ENCODE assay signal across 17 mouse cellular contexts in genomic region chr14:7243498-7243897, GRCm38 (mm10). TPM values are rescaled to one million over a fixed set of nuclear protein-coding genes. Genes with fewer than 3 reads are reported as not detected.
DNase-seq lines count a peak whose midpoint lies in the region; ATAC-seq lines count a peak whose summit lies in the region.
"Not testable (repeated sequence)": the region's sequence is repeated elsewhere in the genome, so short reads cannot be mapped to it uniquely, and the experiment has no call there.
"Had no signal": no experiment of that assay in that cellular context is flagged by ENCODE, and none has a peak within 500 bp of the region (broad histone marks: within the 10 kb centered on the region; RNA-seq: fewer than 3 reads in every experiment).

No protein-coding gene starts in this region.

- DNase-seq in MN1 (ENCODE audit: low spot score), result peak; percentile 38
- peak; percentile 15 to 17 for DNase-seq in cerebellum, postnatal 10 days
- peak; percentile 57 for DNase-seq in forebrain, embryonic 11.5 days (ENCODE audit: low spot score)
- DNase-seq in heart, postnatal 4 days, result peak; percentile 7
- peak; percentile 4 for DNase-seq in kidney, postnatal 10 days
- DNase-seq in limb, embryonic 11.5 days (ENCODE audit: low spot score), result peak; percentile 33
- DNase-seq in midbrain, embryonic 14.5 days, result peak; percentile 62
- peak; percentile 0 for DNase-seq in splenic B cell, adult 2 months (ENCODE audit: low read depth, low spot score)

- not testable (repeated sequence) for H3K4me3 ChIP-seq in forebrain, embryonic 11.5 days (ENCODE audit: low read depth, low read length); limb, embryonic 11.5 days (ENCODE audit: low read depth, low read length); midbrain, embryonic 14.5 days (replicated peaks; ENCODE audit: low read depth, low read length)

- 5% methylated on average over 7 of the region's 10 CpGs for WGBS in forebrain, embryonic 11.5 days
- 9% methylated on average over 5 of the region's 10 CpGs for WGBS in limb, embryonic 11.5 days
- 5% methylated on average over 7 of the region's 10 CpGs for WGBS in midbrain, embryonic 14.5 days

- not testable (repeated sequence) for H3K27me3 ChIP-seq in forebrain, embryonic 11.5 days (ENCODE audit: control insufficient read depth, insufficient read depth, low read length); limb, embryonic 11.5 days (ENCODE audit: control insufficient read depth, insufficient read depth, low read length); midbrain, embryonic 14.5 days (ENCODE audit: control insufficient read depth, insufficient read depth, low read length); splenic B cell, adult 2 months (ENCODE audit: control insufficient read depth, insufficient read depth, low read length, poor library complexity, severe bottlenecking)

- H3K4me2 ChIP-seq in forebrain, embryonic 11.5 days (ENCODE audit: low read depth, low read length, severe bottlenecking); limb, embryonic 11.5 days (ENCODE audit: low read depth, severe bottlenecking); midbrain, embryonic 14.5 days (ENCODE audit: low read length): not testable (repeated sequence)

- H3K36me3 ChIP-seq in forebrain, embryonic 11.5 days (ENCODE audit: control insufficient read depth, insufficient read depth, low read length); limb, embryonic 11.5 days (ENCODE audit: control insufficient read depth, insufficient read depth, low read length); midbrain, embryonic 14.5 days (ENCODE audit: control insufficient read depth, insufficient read depth, low read length); splenic B cell, adult 2 months (ENCODE audit: control insufficient read depth, insufficient read depth, low read length, poor library complexity, severe bottlenecking): not testable (repeated sequence)

- not testable (repeated sequence) for H3K9ac ChIP-seq in forebrain, embryonic 11.5 days (ENCODE audit: low read length); limb, embryonic 11.5 days (ENCODE audit: low read length); midbrain, embryonic 14.5 days (replicated peaks; ENCODE audit: low read length)

- H3K27ac ChIP-seq in forebrain, embryonic 11.5 days (ENCODE audit: low read depth, low read length); limb, embryonic 11.5 days (replicated peaks; ENCODE audit: low read depth, low read length); midbrain, embryonic 14.5 days (replicated peaks; ENCODE audit: low read depth, low read length): not testable (repeated sequence)

- H3K4me1 ChIP-seq in forebrain, embryonic 11.5 days (replicated peaks; ENCODE audit: control insufficient read depth, insufficient read depth, low read length); limb, embryonic 11.5 days (ENCODE audit: control insufficient read depth, insufficient read depth, low read length); midbrain, embryonic 14.5 days (ENCODE audit: control insufficient read depth, insufficient read depth, low read length): not testable (repeated sequence)

- ATAC-seq in forebrain, embryonic 11.5 days (replicated peaks; ENCODE audit: low FRiP score); limb, embryonic 11.5 days (ENCODE audit: insufficient number of reproducible peaks, low FRiP score, low TSS enrichment, low read depth); midbrain, embryonic 14.5 days (ENCODE audit: low FRiP score, low TSS enrichment): not testable (repeated sequence)

- H3K9me3 ChIP-seq in forebrain, embryonic 11.5 days (ENCODE audit: control insufficient read depth, low read length); limb, embryonic 11.5 days (ENCODE audit: control insufficient read depth, low read length); midbrain, embryonic 14.5 days (ENCODE audit: control insufficient read depth, low read length): not testable (repeated sequence)

RNA-seq across cellular contexts. Expression of gene Gm3727, which starts 21.0 kb away (rescaled TPM):
- not detected in 2 replicates for polyA plus RNA-seq in forebrain, embryonic 11.5 days (2014; fragmentation: Nextera tagmentation; extraction: Ambion mirVana)
- total RNA-seq in heart, postnatal 4 days (2021), result not detected
- polyA plus RNA-seq in limb, embryonic 11.5 days (2014; fragmentation: Nextera tagmentation; extraction: Ambion mirVana), result not detected in 2 replicates
- not detected in 2 replicates for polyA plus RNA-seq in midbrain, embryonic 14.5 days (2014; fragmentation: Nextera tagmentation; extraction: Ambion mirVana)
- total RNA-seq: adrenal gland, postnatal 4 days; gastrocnemius, postnatal 25 days; heart, postnatal 14 days; left cerebral cortex, postnatal 10 days had no signal
- polyA plus RNA-seq: forebrain, embryonic 12.5 days; kidney, embryonic 15.5 days; lung, embryonic 16.5 days; midbrain, embryonic 15.5 days; spleen, adult 2 months had no signal

RNA-seq across cellular contexts. Expression of gene Gm16434, which starts 49.2 kb away (rescaled TPM):
- not detected in 2 replicates for polyA plus RNA-seq in forebrain, embryonic 11.5 days (2014; fragmentation: Nextera tagmentation; extraction: Ambion mirVana)
- not detected for total RNA-seq in heart, postnatal 4 days (2021)
- polyA plus RNA-seq in limb, embryonic 11.5 days (2014; fragmentation: Nextera tagmentation; extraction: Ambion mirVana), result not detected in 2 replicates
- polyA plus RNA-seq in midbrain, embryonic 14.5 days (2014; fragmentation: Nextera tagmentation; extraction: Ambion mirVana), result not detected in 2 replicates
- total RNA-seq: adrenal gland, postnatal 4 days; gastrocnemius, postnatal 25 days; heart, postnatal 14 days; left cerebral cortex, postnatal 10 days had no signal
- polyA plus RNA-seq: forebrain, embryonic 12.5 days; kidney, embryonic 15.5 days; lung, embryonic 16.5 days; midbrain, embryonic 15.5 days; spleen, adult 2 months had no signal

Comparison
In these comparisons a context has a peak if more than half of its experiments do, and no peak if none do; other contexts are left out.
1. DNase-seq: peak in every context shown above with its lines; median percentile 62 in midbrain, embryonic 14.5 days; 57 in forebrain, embryonic 11.5 days; 38 in MN1; 33 in limb, embryonic 11.5 days; 16 in cerebellum, postnatal 10 days; 7 in heart, postnatal 4 days; 4 in kidney, postnatal 10 days; 0 in splenic B cell, adult 2 months.